Mouse (Mus musculus) CH12.LX (cell line): ENCODE measurements around the gene Mlxip.

Experiments
- CTCF ChIP-seq, 2 experiments: IDR thresholded peaks in 1 of 2; conservative IDR thresholded peaks in 1 of 2; 2 replicates each; pipeline ENCODE4 v1.5.1; 2011 to 2012; ENCODE audit warnings: low read depth in 2 of 2, low read length in 2 of 2, improper control_type of control experiment in 1 of 2, inconsistent platforms in 1 of 2, mild to moderate bottlenecking in 1 of 2, moderate library complexity in 1 of 2
- EP300 ChIP-seq: IDR thresholded peaks from 2 replicates; pipeline ENCODE4 v1.6.1; 2011; ENCODE audit warnings: low read length, improper control_type of control experiment
- MAFK ChIP-seq: IDR thresholded peaks from 2 replicates; pipeline ENCODE4 v1.6.1; 2011; ENCODE audit warnings: low read length, improper control_type of control experiment; ENCODE audit not compliant: insufficient replicate concordance
- MAX ChIP-seq: IDR thresholded peaks from 2 replicates; pipeline ENCODE4 v1.6.1; 2011; ENCODE audit warnings: low read length, improper control_type of control experiment
- MYC ChIP-seq: IDR thresholded peaks from 2 replicates; pipeline ENCODE4 v1.6.1; 2011; ENCODE audit warnings: low read depth, mild to moderate bottlenecking, improper control_type of control experiment, low read length
- POLR2A ChIP-seq: IDR thresholded peaks from 2 replicates; pipeline ENCODE4 v1.6.1; 2011; ENCODE audit warnings: low read depth, mild to moderate bottlenecking, improper control_type of control experiment, low read length
- SMC3 ChIP-seq: IDR thresholded peaks from 2 replicates; pipeline ENCODE4 v1.6.1; 2011; ENCODE audit warnings: low read depth, low read length, improper control_type of control experiment
- TBP ChIP-seq: conservative IDR thresholded peaks from 2 replicates; pipeline ENCODE4 v1.6.1; 2011; ENCODE audit warnings: low read depth, low read length, improper control_type of control experiment
- ZC3H11A ChIP-seq: IDR thresholded peaks from 2 replicates; pipeline ENCODE4 v1.6.1; 2012; ENCODE audit warnings: low read depth, mild to moderate bottlenecking, inconsistent platforms, low read length, improper control_type of control experiment

- TF ChIP-seq POLR2A (no peak), ZC3H11A (no peak), TBP (no peak), CTCF (conservative IDR thresholded peaks at IDR 0.05 in 1 of 2, IDR thresholded peaks at IDR 0.05 in 1 of 2; ENCODE audit: low read depth in 2 of 2, low read length in 2 of 2) (no peak), EP300 (no peak), MYC (no peak), SMC3 (no peak), MAFK (no peak), MAX (no peak)
Observed at GRCm38 (mm10) chr5:123355918-123356317, 38.7 kb upstream of the Mlxip start.
